Mouse (Mus musculus) kidney, embryonic 15.5 days (tissue): ENCODE data around the gene Tmem269. TPM values are rescaled to one million over a fixed set of nuclear protein-coding genes. Genes with fewer than 3 reads are reported as not detected.
A peak's percentile ranks its signal among the peaks of the same experiment; 100 is the strongest.

ENCODE experiments used
- ATAC-seq: fragments of 200-750 bp; cut with Nextera tagmentation; replicated peaks from 2 replicates; pipeline ENCODE4 v1.8.0; 2017; ENCODE audit warnings: moderate TSS enrichment; ENCODE audit not compliant: low FRiP score
- H3K27ac ChIP-seq: fragments of 300-500 bp; sonication (generic); 2 replicates; pipeline ENCODE4 v1.5.1; 2015; ENCODE audit warnings: mild to moderate bottlenecking, inconsistent platforms
- H3K27me3 ChIP-seq: fragments of 300-500 bp; sonication (generic); 2 replicates; pipeline ENCODE4 v1.6.1; 2015; ENCODE audit warnings: inconsistent platforms
- H3K36me3 ChIP-seq: fragments of 300-500 bp; sonication (generic); 2 replicates; pipeline ENCODE4 v1.6.1; 2015; ENCODE audit warnings: inconsistent platforms
- H3K4me1 ChIP-seq: fragments of 300-500 bp; sonication (generic); 2 replicates; pipeline ENCODE4 v1.6.1; 2015; ENCODE audit warnings: inconsistent platforms
- H3K4me2 ChIP-seq: fragments of 300-500 bp; sonication (generic); 2 replicates; pipeline ENCODE4 v1.6.1; 2015; ENCODE audit warnings: moderate library complexity, mild to moderate bottlenecking, inconsistent platforms
- H3K4me3 ChIP-seq: fragments of 300-500 bp; sonication (generic); replicated peaks from 2 replicates; pipeline ENCODE4 v1.5.1; 2015; ENCODE audit warnings: mild to moderate bottlenecking, inconsistent platforms
- H3K9ac ChIP-seq: fragments of 300-500 bp; sonication (generic); 2 replicates; pipeline ENCODE4 v1.6.1; 2015; ENCODE audit warnings: mild to moderate bottlenecking, inconsistent platforms
- H3K9me3 ChIP-seq: fragments of 300-500 bp; sonication (generic); replicated peaks from 2 replicates; pipeline ENCODE4 v1.6.1; 2016; ENCODE audit warnings: inconsistent platforms
- WGBS: fragments of 180-500 bp; shearing (Covaris S2); methylation state at CpG from one replicate; pipeline ENCODE4 v1.1.7; 2015; ENCODE audit warnings: mixed read lengths; 5-methylcytosine and 5-hydroxymethylcytosine counted together
- polyA plus RNA-seq: library from polyadenylated mRNA; unstranded; fragments of >200 nt; fragmentation: Nextera tagmentation; extraction: Ambion mirVana; gene quantifications from 2 replicates; pipeline ENCODE4 v1.2.1, GENCODE M21; 2015

Gene Tmem269
- polyA plus RNA-seq, 1 experiment from 2014 or later: not detected

DNA sequence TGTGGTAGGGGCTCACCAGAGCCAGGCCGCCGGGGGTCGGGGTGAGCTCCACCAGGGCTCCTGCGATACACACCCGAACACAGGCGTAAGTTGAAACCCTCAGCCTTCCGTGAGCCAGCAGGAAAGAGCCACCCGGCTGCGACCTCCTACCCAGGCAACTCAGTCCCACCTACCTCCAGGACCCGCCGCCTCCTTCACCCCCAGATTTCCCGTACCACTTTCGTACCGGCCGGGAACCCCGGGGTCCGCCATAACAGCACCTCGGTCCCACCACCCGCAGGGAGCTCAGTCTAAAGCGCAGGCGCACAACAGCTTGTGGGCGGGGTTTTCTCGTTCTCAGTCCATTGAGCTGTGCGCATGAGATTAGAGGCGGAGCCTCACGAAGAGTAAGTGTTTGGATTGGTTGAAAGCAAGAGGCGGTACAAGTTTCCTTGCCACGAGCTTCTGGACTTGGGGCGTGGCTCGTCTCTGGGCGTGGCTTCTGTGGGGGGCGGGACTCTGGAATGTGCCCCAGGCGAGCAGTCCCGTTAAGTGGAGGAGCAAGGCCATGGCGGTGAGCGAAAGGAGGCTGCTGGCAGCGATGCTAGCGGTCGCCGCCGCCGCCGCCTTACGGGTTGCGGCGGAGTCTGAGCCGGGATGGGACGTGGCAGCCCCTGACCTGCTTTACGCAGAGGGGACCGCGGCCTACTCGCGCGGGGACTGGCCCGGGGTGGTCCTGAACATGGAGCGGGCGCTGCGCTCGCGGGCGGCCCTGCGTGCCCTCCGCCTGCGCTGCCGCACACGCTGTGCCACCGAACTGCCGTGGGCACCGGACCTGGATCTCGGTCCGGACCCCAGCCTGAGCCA, 14.6 kb upstream of the Tmem269 start, which contains the start of the genes AU022252 and P3h1:
Gene AU022252 (minus strand): TSS at position 303 of the 846 bp plus-strand sequence.
Gene P3h1 (plus strand): TSS at position 506 of the 846 bp plus-strand sequence.
- Histone ChIP-seq H3K36me3 (peaks cover 33% of the 10 kb centered on the region), H3K27me3 (no peaks in the 10 kb centered on the region), H3K4me3 (peak within 1 kb of the TSS; percentile 85), H3K9ac (peak within 1 kb of the TSS; percentile 84), H3K4me1 (peaks cover 22% of the 10 kb centered on the region), H3K9me3 (no peaks in the 10 kb centered on the region), H3K4me2 (peak within 1 kb of the TSS; percentile 87), H3K27ac (peak within 1 kb of the TSS; percentile 75)
- under 1% methylated on average over 71 of the region's 71 CpGs for WGBS
- ATAC-seq: peak; percentile 97

GRCm38 (mm10) chr4:119226751-119227150, 8.7 kb upstream of the Tmem269 start:
- no peak overlapping the region for H3K4me2 ChIP-seq
- 95% methylated on average over 11 of the region's 11 CpGs for WGBS
- peaks cover 6% of the 10 kb centered on the region for H3K4me1 ChIP-seq
- no peaks in the 10 kb centered on the region for H3K27me3 ChIP-seq
- no peak for ATAC-seq
- H3K9ac ChIP-seq: no peak overlapping the region
- H3K36me3 ChIP-seq: peaks cover 48% of the 10 kb centered on the region
- H3K9me3 ChIP-seq: no peaks in the 10 kb centered on the region
- no peak overlapping the region for H3K4me3 ChIP-seq
- no peak overlapping the region for H3K27ac ChIP-seq

GRCm38 (mm10) chr4:119225719-119226118, 7.7 kb upstream of the Tmem269 start:
- H3K27me3 ChIP-seq: no peaks in the 10 kb centered on the region
- no peaks in the 10 kb centered on the region for H3K9me3 ChIP-seq
- H3K4me2 ChIP-seq: no peak overlapping the region
- no peaks in the 10 kb centered on the region for H3K4me1 ChIP-seq
- H3K9ac ChIP-seq: no peak overlapping the region
- H3K36me3 ChIP-seq: peaks cover 48% of the 10 kb centered on the region
- ATAC-seq: no peak
- 93% methylated on average over 9 of the region's 9 CpGs for WGBS
- H3K27ac ChIP-seq: no peak overlapping the region
- H3K4me3 ChIP-seq: no peak overlapping the region

- 94% methylated on average over 3 of the region's 3 CpGs for WGBS
- no peak overlapping the region for H3K9ac ChIP-seq
- H3K4me3 ChIP-seq: no peak overlapping the region
- no peak for ATAC-seq
- peaks cover 48% of the 10 kb centered on the region for H3K36me3 ChIP-seq
- no peak overlapping the region for H3K27ac ChIP-seq
- no peak overlapping the region for H3K4me2 ChIP-seq
- no peaks in the 10 kb centered on the region for H3K27me3 ChIP-seq
- no peaks in the 10 kb centered on the region for H3K4me1 ChIP-seq
- no peaks in the 10 kb centered on the region for H3K9me3 ChIP-seq
Measured at GRCm38 (mm10) chr4:119224534-119224933, 6.5 kb upstream of the Tmem269 start.

- no peak overlapping the region for H3K4me3 ChIP-seq
- peak; percentile 30; the same call in 1 of the 2 replicates for ATAC-seq
- WGBS: 91% methylated on average over 1 of the region's 1 CpGs
Measured at GRCm38 (mm10) chr4:119223696-119224095, 5.7 kb upstream of the Tmem269 start.

DNA sequence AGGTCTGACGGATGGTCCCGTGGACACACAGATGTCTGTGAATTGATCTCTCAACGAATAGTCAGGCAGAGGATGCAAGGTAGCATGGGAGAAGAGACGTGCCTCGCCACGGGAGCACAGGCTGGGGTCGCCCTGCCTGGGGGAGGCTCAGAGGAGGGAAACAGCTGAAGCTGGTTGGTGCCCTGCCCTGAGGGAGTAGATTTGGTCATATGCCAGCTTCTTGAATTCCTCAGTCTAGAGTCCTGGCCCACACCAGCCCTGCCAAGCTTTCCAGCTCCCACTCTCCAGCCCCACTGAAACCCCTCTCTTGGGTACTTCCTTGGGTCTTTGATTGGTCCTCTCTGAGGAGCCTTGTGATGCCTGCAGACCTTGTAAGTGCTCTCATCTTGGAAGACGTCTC, 1.4 kb downstream of the Tmem269 start:
- H3K4me2 ChIP-seq: no peak overlapping the region
- no peak for ATAC-seq
- no peak overlapping the region for H3K27ac ChIP-seq
- no peaks in the 10 kb centered on the region for H3K36me3 ChIP-seq
- peaks cover 14% of the 10 kb centered on the region for H3K4me1 ChIP-seq
- no peak overlapping the region for H3K4me3 ChIP-seq
- no peak overlapping the region for H3K9ac ChIP-seq
- 67% methylated on average over 8 of the region's 8 CpGs for WGBS
- no peaks in the 10 kb centered on the region for H3K9me3 ChIP-seq
- no peaks in the 10 kb centered on the region for H3K27me3 ChIP-seq

More at GRCm38 (mm10) chr4:119223696-119224095, 5.7 kb upstream of the Tmem269 start:
- Histone ChIP-seq H3K36me3 (peaks cover 47% of the 10 kb centered on the region), H3K27ac (no peak overlapping the region), H3K4me2 (no peak overlapping the region), H3K9ac (no peak overlapping the region), H3K4me1 (no peaks in the 10 kb centered on the region), H3K9me3 (no peaks in the 10 kb centered on the region), H3K27me3 (no peaks in the 10 kb centered on the region)

- WGBS: 17% methylated on average over 8 of the region's 8 CpGs
- no peaks in the 10 kb centered on the region for H3K9me3 ChIP-seq
- H3K27me3 ChIP-seq: no peaks in the 10 kb centered on the region
- H3K4me3 ChIP-seq: no peak overlapping the region
- peaks cover 18% of the 10 kb centered on the region for H3K36me3 ChIP-seq
- no peak overlapping the region for H3K27ac ChIP-seq
- no peaks in the 10 kb centered on the region for H3K4me1 ChIP-seq
- ATAC-seq: 0 out of 2 replicates have a peak, but pooled peaks have one; percentile 36
- no peak overlapping the region for H3K4me2 ChIP-seq
- no peak overlapping the region for H3K9ac ChIP-seq
Measured at GRCm38 (mm10) chr4:119204672-119205071, 13.3 kb downstream of the Tmem269 start.

GRCm38 (mm10) chr4:119198105-119198504, 19.9 kb downstream of the Tmem269 start:
- no peaks in the 10 kb centered on the region for H3K27me3 ChIP-seq
- no peak for ATAC-seq
- H3K4me2 ChIP-seq: no peak overlapping the region
- peaks cover 16% of the 10 kb centered on the region for H3K4me1 ChIP-seq
- peaks cover 30% of the 10 kb centered on the region for H3K36me3 ChIP-seq
- WGBS: 87% methylated on average over 6 of the region's 6 CpGs
- no peak overlapping the region for H3K27ac ChIP-seq
- no peak overlapping the region for H3K4me3 ChIP-seq
- no peaks in the 10 kb centered on the region for H3K9me3 ChIP-seq
- no peak overlapping the region for H3K9ac ChIP-seq

- WGBS: 10% methylated on average over 17 of the region's 18 CpGs
- peak overlapping the region; percentile 85 for H3K4me3 ChIP-seq
- H3K36me3 ChIP-seq: peaks cover 16% of the 10 kb centered on the region
- H3K27me3 ChIP-seq: no peaks in the 10 kb centered on the region
- 0 out of 2 replicates have a peak, but pooled peaks have one; percentile 1 for ATAC-seq
- H3K9ac ChIP-seq: peak overlapping the region; percentile 77
- H3K27ac ChIP-seq: peak overlapping the region; percentile 80
- no peaks in the 10 kb centered on the region for H3K9me3 ChIP-seq
- H3K4me2 ChIP-seq: peak overlapping the region; percentile 72
- peaks cover 16% of the 10 kb centered on the region for H3K4me1 ChIP-seq
Measured at GRCm38 (mm10) chr4:119195582-119196320, 22.3 kb downstream of the Tmem269 start.

DNA sequence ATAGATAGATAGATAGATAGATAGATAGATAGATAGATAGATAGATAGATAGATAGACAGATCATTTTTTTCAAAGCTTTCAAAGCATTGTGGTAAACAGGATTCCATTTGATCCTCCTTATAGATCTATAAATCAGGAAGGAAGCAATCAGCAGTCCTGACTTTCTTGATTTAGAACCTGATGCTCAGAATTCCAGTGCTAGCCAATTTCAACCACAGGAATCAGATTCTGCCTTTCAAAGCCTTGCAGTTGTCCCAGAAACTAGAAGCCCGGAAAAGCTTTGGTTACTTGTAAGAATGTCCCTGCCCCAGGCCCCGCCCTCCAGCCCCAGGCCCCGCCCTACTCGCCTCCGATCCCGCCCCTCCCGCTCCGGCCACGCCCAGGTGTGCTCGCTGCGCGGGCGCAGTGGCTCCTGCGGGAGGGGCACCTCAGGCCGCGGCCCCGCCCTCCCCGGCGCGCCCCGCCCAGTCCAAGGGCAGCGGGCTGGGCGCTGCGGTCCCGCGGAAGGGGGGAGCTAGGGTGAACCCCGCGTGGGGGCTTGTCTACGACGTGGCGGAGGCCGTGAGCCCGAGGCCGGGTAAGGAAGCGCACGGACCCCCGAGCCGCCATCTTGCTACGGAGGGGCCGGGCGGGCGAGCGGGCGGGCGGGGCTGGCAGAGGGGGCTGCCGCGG, 23.0 kb downstream of the Tmem269 start, which contains the start of gene Svbp:
Gene Svbp (plus strand): TSS at position 398 of the 673 bp plus-strand sequence.
- Histone ChIP-seq H3K4me3 (peak within 1 kb of the TSS; percentile 85), H3K27me3 (no peaks in the 10 kb centered on the region), H3K9me3 (no peaks in the 10 kb centered on the region), H3K4me1 (peaks cover 16% of the 10 kb centered on the region), H3K36me3 (peaks cover 14% of the 10 kb centered on the region), H3K4me2 (peak within 1 kb of the TSS; percentile 72), H3K9ac (peak within 1 kb of the TSS; percentile 77), H3K27ac (peak within 1 kb of the TSS; percentile 80)
- 2% methylated on average over 30 of the region's 47 CpGs for WGBS
- ATAC-seq: peak; percentile 96

DNA sequence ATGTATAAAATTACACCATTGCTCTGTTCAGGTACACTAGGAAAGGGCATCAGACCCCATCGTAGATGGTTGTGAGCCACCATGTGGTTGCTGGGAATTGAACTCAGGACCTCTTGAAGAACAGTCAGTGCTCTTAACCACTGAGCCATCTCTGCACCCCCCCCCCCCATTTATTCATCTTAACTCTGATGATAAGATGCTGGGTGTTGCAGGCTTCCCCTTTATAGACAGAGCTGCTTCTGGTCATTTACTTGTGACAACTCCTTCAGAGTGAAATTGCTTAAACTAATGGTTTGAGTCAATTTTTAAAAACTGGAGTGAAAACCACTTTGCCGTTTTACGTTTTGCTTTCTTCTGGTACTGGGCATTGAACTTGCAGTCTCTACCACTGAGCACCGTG, 25.3 kb downstream of the Tmem269 start:
- no peaks in the 10 kb centered on the region for H3K9me3 ChIP-seq
- H3K4me1 ChIP-seq: peaks cover 16% of the 10 kb centered on the region
- no peak for ATAC-seq
- H3K9ac ChIP-seq: no peak overlapping the region
- no peaks in the 10 kb centered on the region for H3K27me3 ChIP-seq
- WGBS: 90% methylated on average over 4 of the region's 4 CpGs
- H3K36me3 ChIP-seq: peaks cover 6% of the 10 kb centered on the region
- H3K4me3 ChIP-seq: no peak overlapping the region
- no peak overlapping the region for H3K27ac ChIP-seq
- H3K4me2 ChIP-seq: no peak overlapping the region
